Mouse (Mus musculus): ENCODE results near the gene Hmgb1. TPM values are rescaled to one million over a fixed set of nuclear protein-coding genes. Genes with fewer than 3 reads are reported as not detected.

Hmgb1 gene
- total RNA-seq, 2 experiments from 2014 or later = 99.8 to 112 TPM

DNA sequence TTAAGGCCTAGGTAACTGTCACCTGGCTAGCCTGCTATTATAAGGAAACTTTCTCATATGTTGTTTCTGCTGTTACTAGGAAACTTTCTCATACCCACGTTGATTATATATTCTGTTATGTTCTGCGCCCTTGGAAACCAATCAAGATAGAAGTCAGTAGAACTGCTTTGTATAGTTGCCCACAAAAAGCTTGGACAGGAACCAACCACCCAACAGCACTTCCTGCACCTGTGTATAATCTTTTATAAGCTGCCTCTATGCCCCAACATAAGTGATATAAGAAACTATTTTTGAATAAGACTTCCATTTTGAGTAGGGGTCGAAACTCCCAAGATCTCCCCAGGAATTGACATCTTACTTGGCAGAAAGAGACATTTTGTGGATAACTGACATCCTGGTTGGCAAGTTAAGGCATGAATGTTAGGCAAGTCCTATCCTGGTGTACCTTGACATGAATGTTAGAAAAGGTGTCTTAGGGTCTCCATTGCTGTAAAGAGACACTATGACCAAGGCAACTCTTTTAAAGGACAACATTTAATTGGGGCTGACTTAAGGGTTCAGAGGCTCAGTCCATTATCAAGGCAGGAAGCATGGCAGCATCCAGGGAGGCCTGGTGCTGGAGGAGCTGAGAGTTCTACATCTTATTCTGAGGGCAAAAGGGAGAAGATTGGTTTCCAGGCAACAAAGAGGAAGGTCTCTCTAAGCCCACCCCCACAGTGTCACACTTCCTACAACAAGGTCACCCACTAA is 166.4 kb downstream of the Hmgb1 start:
- no peak overlapping the region for H3K27ac ChIP-seq
- TF ChIP-seq CTCF (IDR thresholded peaks at IDR 0.05) = no peak
- DNase-seq = no peak
- intact Hi-C loops (cut with DNase I) = no loop called here
- no peak overlapping the region for H3K4me3 ChIP-seq

DNA sequence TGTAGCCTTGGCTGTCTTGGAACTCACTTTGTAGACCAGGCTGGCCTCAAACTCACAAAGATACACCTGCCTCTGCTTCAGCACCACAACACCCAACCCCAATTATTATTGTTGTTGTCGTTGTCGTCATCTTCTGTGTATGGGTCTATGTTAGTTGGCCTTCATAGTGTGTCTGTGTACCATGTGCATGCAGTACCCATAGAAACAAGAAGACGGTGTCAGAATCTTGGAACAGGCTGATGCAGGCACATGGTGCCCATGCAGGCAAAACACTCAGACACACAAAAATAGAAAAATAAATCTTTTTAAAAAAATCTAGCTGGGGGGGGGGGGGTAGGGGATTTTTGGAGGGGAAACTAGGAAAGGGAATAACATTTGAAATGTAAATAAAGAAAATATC is 167.1 kb downstream of the Hmgb1 start:
- intact Hi-C loops (cut with DNase I) = no loop called here
- H3K27ac ChIP-seq = no peak overlapping the region
- no peak overlapping the region for H3K4me3 ChIP-seq
- no peak for TF ChIP-seq CTCF (IDR thresholded peaks at IDR 0.05)
- DNase-seq = no peak

DNA sequence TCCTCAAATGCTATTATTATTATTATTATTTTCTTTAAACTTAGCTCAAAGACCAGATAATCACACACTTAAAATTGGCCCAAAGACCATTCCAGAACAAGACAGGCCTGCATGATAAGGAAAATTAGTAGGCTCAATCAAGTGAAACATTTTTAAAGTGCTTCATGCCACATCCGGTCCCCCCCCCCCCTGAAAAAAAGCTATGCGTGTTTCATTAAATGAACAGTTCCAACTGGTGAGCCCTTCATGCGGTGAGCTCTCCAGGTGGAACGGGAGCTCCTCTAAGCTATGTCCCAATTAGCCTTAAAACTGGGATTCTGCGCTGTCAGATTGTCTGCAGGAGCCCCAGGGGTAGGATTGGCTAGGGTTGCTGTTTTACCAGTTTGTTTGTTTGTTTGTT is 168.0 kb downstream of the Hmgb1 start:
- H3K4me3 ChIP-seq = peak overlapping the region; percentile 79
- DNase-seq = no peak
- intact Hi-C loops (cut with DNase I) = no loop called here
- TF ChIP-seq CTCF (IDR thresholded peaks at IDR 0.05) = no peak
- H3K27ac ChIP-seq = peak overlapping the region; percentile 80; the same call in 1 of the 2 replicates

- peak; percentile 43 for DNase-seq
- no peak for TF ChIP-seq CTCF (IDR thresholded peaks at IDR 0.05)
- Histone ChIP-seq H3K4me3 (peak overlapping the region; percentile 79), H3K27ac (peak overlapping the region; percentile 80)
- intact Hi-C loops (cut with DNase I) = no loop called here
Measured at GRCm38 (mm10) chr5:149015335-149016201, 168.7 kb downstream of the Hmgb1 start.

GRCm38 (mm10) chr5:149014600-149015268 is 169.6 kb downstream of the Hmgb1 start:
- peak overlapping the region; percentile 80 for H3K27ac ChIP-seq
- no peak for TF ChIP-seq CTCF (IDR thresholded peaks at IDR 0.05)
- intact Hi-C loops (cut with DNase I) = no loop called here

GRCm38 (mm10) chr5:149013817-149014508 is 170.3 kb downstream of the Hmgb1 start:
- TF ChIP-seq CTCF (IDR thresholded peaks at IDR 0.05) = no peak

More at GRCm38 (mm10) chr5:149014600-149015268, 169.6 kb downstream of the Hmgb1 start:
- no peak for DNase-seq
- peak overlapping the region; percentile 79 for H3K4me3 ChIP-seq

GRCm38 (mm10) chr5:149009111-149009510 is 175.2 kb downstream of the Hmgb1 start:
- no peak for TF ChIP-seq CTCF (IDR thresholded peaks at IDR 0.05)
- intact Hi-C loops (cut with DNase I) = no loop called here
- H3K27ac ChIP-seq = peak overlapping the region; percentile 28; the same call in 1 of the 2 replicates
- DNase-seq = no peak
- H3K4me3 ChIP-seq = no peak overlapping the region

More at GRCm38 (mm10) chr5:149013817-149014508, 170.3 kb downstream of the Hmgb1 start:
- no peak for DNase-seq
- Histone ChIP-seq H3K4me3 (peak overlapping the region; percentile 79), H3K27ac (peak overlapping the region; percentile 80; the same call in 1 of the 2 replicates)
- intact Hi-C loops (cut with DNase I) = no loop called here

DNA sequence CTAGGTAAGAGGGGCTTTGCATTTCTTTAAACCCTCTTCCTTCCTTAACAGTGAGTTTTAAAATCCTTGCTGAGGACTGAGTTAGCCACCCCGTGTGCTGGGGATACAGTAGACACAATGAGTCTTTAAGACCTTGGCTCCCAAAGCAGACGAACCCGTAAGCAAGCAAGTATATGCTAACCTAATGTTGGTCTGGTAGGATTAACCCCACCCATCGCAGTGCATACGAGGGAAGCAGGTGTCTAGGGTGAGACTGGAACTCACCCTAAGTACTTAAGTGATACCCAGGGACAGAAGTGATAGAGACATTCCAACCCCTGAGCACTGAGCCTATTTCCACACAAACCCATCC is 177.0 kb downstream of the Hmgb1 start:
- intact Hi-C loops (cut with DNase I) = loop anchor here (2.0 kb wide), 1 partner anchor 44 kb away; no protein-coding TSS in a partner anchor
- Histone ChIP-seq H3K4me3 (peak overlapping the region; percentile 79), H3K27ac (peak overlapping the region; percentile 97)
- DNase-seq = no peak
- no peak for TF ChIP-seq CTCF (IDR thresholded peaks at IDR 0.05)

DNA sequence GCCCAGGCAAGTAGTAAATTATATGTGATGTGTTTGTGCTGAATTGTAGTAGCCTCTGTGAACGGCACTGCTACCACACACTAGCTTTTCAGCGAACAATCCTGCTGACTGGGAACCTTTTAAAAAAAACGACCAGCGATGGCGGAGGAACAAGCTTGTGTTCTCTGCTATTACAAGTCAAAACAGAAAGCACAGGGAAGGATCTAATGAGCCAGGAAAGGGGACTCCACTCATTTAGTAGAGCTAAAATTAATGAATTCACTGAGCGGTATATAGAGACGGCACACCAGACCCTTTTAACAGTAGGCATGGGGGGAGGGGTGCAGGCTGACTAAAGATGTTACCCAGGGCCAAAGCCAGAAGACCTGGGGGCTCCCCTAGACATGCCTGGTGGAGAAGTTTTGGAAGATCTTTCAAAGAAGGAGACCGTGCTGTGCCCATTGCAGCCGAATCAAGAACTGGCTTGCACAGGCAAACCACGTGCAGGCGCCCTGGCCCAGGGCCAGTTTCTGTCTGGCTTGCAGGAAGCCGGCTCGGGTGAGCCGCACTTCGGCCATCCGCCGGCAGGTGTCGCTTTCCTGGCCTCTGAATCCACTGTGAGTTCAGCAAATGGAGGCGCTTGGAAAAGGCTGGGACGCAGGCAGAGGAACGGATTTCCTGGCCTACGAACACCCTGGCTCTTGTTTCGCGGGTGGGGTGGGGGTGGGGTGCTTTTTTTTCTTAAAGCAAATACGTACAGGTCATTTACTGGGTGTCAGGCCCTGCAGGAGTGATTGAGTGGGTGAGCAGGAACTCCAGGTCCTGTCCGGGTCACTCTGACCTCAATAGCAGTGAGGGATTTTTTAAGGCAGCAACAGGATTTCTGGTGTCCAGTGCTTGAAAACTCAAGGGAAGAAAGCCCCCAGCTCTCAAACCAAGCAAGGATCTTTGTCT is 177.7 kb downstream of the Hmgb1 start:
- DNase-seq = peak; percentile 100
- Histone ChIP-seq H3K27ac (peak overlapping the region; percentile 97), H3K4me3 (peak overlapping the region; percentile 79)
- TF ChIP-seq CTCF (IDR thresholded peaks at IDR 0.05) = peak; percentile 95
- intact Hi-C loops (cut with DNase I) = loop anchor here (1.0 to 2.0 kb wide), 2 partner anchors 25 to 44 kb away; no protein-coding TSS in a partner anchor

DNA sequence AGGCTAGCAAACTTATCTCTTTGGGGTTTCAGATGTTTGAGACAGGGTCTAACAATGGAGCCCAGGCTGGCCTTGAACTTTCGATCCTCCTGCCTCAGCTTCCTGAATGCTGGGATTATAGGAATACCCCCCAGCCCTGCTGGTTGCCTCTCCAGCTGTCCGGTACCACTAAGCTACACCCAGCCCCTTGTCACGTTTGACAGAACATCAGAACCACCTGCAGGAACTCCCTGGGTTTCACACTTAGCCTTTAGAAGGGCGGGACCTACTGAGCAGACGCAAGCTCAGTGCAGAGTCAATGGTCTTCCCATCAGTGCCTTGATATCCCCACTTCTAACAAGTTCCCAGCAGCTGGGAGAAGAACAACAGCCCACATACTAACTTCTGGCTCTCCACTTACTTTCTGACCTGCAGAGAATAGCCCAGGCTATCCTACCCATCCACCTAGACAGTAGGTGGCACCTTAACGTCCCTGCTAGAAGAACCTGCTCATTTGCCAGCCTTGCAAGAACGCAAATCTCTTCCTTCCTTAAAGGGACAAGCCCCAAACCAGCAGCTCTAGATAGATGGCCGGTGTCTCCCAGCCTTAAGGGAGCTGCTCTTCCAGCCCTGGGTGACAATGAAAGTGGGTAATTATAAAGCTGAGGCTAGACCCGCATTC is 178.5 kb downstream of the Hmgb1 start:
- Histone ChIP-seq H3K27ac (peak overlapping the region; percentile 97), H3K4me3 (peak overlapping the region; percentile 79)
- DNase-seq = no peak
- TF ChIP-seq CTCF (IDR thresholded peaks at IDR 0.05) = no peak
- intact Hi-C loops (cut with DNase I) = loop anchor here (1.0 to 2.0 kb wide), 2 partner anchors 25 to 45 kb away; no protein-coding TSS in a partner anchor

All from gastrocnemius, adult 2 months (tissue).